Mouse (Mus musculus) neural tube, embryonic 11.5 days (tissue): ENCODE measurements at regions not wholly inside any gene's neighbourhood (a gene's known extent, or its start where the extent isn't known, plus 50 kb on each side); places are given as distances from the start of the nearest gene placed in this dataset.
A peak's percentile ranks its signal among the peaks of the same experiment; 100 is the strongest.
"Not testable (repeated sequence)": the region's sequence is repeated elsewhere in the genome, so short reads cannot be mapped to it uniquely, and the experiment has no call there.

Source experiments
- ATAC-seq: fragments of 200-750 bp; cut with Nextera tagmentation; 2 replicates; pipeline ENCODE4 v1.8.0; 2017; ENCODE audit warnings: moderate number of reproducible peaks, mild to moderate bottlenecking, moderate TSS enrichment, moderate library complexity; ENCODE audit not compliant: insufficient read depth, low FRiP score, low TSS enrichment
- DNase-seq: peaks from one replicate; pipeline ENCODE4 v3.0.0-alpha.2; 2015; ENCODE audit warnings: low spot score
- H3K27ac ChIP-seq: fragments of 300-500 bp; sonication (generic); 2 replicates; pipeline ENCODE4 v1.5.1; 2014; ENCODE audit warnings: low read depth, mild to moderate bottlenecking, low read length
- H3K27me3 ChIP-seq: fragments of 300-500 bp; sonication (generic); 2 replicates; pipeline ENCODE4 v1.6.1; 2014; ENCODE audit warnings: mild to moderate bottlenecking, low read length, mixed read lengths; ENCODE audit not compliant: control insufficient read depth, insufficient read depth
- H3K36me3 ChIP-seq: fragments of 300-500 bp; sonication (generic); 2 replicates; pipeline ENCODE4 v1.6.1; 2014; ENCODE audit warnings: mild to moderate bottlenecking, low read length, moderate library complexity, mixed read lengths; ENCODE audit not compliant: control insufficient read depth, insufficient read depth
- H3K4me1 ChIP-seq: fragments of 300-500 bp; sonication (generic); 2 replicates; pipeline ENCODE4 v1.6.1; 2014; ENCODE audit warnings: low read length, mixed read lengths; ENCODE audit not compliant: control insufficient read depth, insufficient read depth
- H3K4me2 ChIP-seq: fragments of 300-500 bp; sonication (generic); 2 replicates; pipeline ENCODE4 v1.6.1; 2014; ENCODE audit warnings: low read depth, mild to moderate bottlenecking, moderate library complexity
- H3K4me3 ChIP-seq: fragments of 300-500 bp; sonication (generic); 2 replicates; pipeline ENCODE4 v1.5.1; 2014; ENCODE audit warnings: low read depth, low read length
- H3K9ac ChIP-seq: fragments of 300-500 bp; sonication (generic); 2 replicates; pipeline ENCODE4 v1.6.1; 2014; ENCODE audit warnings: mild to moderate bottlenecking, low read length
- H3K9me3 ChIP-seq: fragments of 300-500 bp; sonication (generic); 2 replicates; pipeline ENCODE4 v1.6.1; 2016; ENCODE audit warnings: low read length; ENCODE audit not compliant: control insufficient read depth
- WGBS: fragments of 180-500 bp; shearing (Covaris S2); extraction: QIAGEN DNeasy Blood & Tissue Kit; methylation state at CpG from one replicate; pipeline ENCODE4 v1.1.7; 2014; 5-methylcytosine and 5-hydroxymethylcytosine counted together

GRCm38 (mm10) chr4:22144834-22145233 lies 212.5 kb upstream of the Fbxl4 start:
- not testable (repeated sequence) for DNase-seq, H3K27me3 ChIP-seq, H3K9ac ChIP-seq, H3K4me2 ChIP-seq, H3K9me3 ChIP-seq, ATAC-seq, H3K27ac ChIP-seq, H3K4me3 ChIP-seq, H3K36me3 ChIP-seq, H3K4me1 ChIP-seq
- 86% methylated on average over 1 of the region's 1 CpGs for WGBS

- H3K36me3 ChIP-seq = no peaks in the 10 kb centered on the region
- no peak overlapping the region for H3K9ac ChIP-seq
- H3K9me3 ChIP-seq = no peaks in the 10 kb centered on the region
- H3K4me2 ChIP-seq = no peak overlapping the region
- no peak overlapping the region for H3K4me3 ChIP-seq
- no peak overlapping the region for H3K27ac ChIP-seq
- ATAC-seq = no peak
- H3K4me1 ChIP-seq = no peaks in the 10 kb centered on the region
- WGBS = 78% methylated on average over 6 of the region's 6 CpGs
- H3K27me3 ChIP-seq = no peaks in the 10 kb centered on the region
- DNase-seq = no peak
Measured at GRCm38 (mm10) chr4:22146648-22147409, 210.5 kb upstream of the Fbxl4 start.

- Histone ChIP-seq H3K4me2 (no peak overlapping the region), H3K27me3 (no peaks in the 10 kb centered on the region)
Measured at GRCm38 (mm10) chr4:22151899-22152493, 205.3 kb upstream of the Fbxl4 start.

GRCm38 (mm10) chr4:22152971-22153544 lies 204.3 kb upstream of the Fbxl4 start:
- no peaks in the 10 kb centered on the region for H3K36me3 ChIP-seq
- ATAC-seq (no peak), DNase-seq (no peak)
- WGBS = 31% methylated on average over 7 of the region's 7 CpGs
- no peaks in the 10 kb centered on the region for H3K9me3 ChIP-seq
- no peak overlapping the region for H3K27ac ChIP-seq
- no peaks in the 10 kb centered on the region for H3K27me3 ChIP-seq
- no peak overlapping the region for H3K4me3 ChIP-seq
- H3K9ac ChIP-seq = no peak overlapping the region
- no peak overlapping the region for H3K4me2 ChIP-seq
- H3K4me1 ChIP-seq = peaks cover 3% of the 10 kb centered on the region; the same call in 1 of the 2 replicates

More at GRCm38 (mm10) chr4:22151899-22152493, 205.3 kb upstream of the Fbxl4 start:
- no peak for ATAC-seq
- Histone ChIP-seq H3K9me3 (no peaks in the 10 kb centered on the region), H3K4me3 (no peak overlapping the region), H3K9ac (no peak overlapping the region), H3K36me3 (no peaks in the 10 kb centered on the region), H3K4me1 (peaks cover 3% of the 10 kb centered on the region; the same call in 1 of the 2 replicates), H3K27ac (no peak overlapping the region)
- DNase-seq = no peak
- 14% methylated on average over 10 of the region's 10 CpGs for WGBS

- H3K4me2 ChIP-seq = no peak overlapping the region
- WGBS = 53% methylated on average over 6 of the region's 6 CpGs
- H3K27ac ChIP-seq = no peak overlapping the region
- no peak overlapping the region for H3K9ac ChIP-seq
- no peaks in the 10 kb centered on the region for H3K36me3 ChIP-seq
- H3K4me3 ChIP-seq = no peak overlapping the region
- peaks cover 3% of the 10 kb centered on the region; the same call in 1 of the 2 replicates for H3K4me1 ChIP-seq
- H3K9me3 ChIP-seq = no peaks in the 10 kb centered on the region
- ATAC-seq (no peak), DNase-seq (no peak)
- H3K27me3 ChIP-seq = no peaks in the 10 kb centered on the region
Measured at GRCm38 (mm10) chr4:22153620-22154019, 203.7 kb upstream of the Fbxl4 start.

DNA sequence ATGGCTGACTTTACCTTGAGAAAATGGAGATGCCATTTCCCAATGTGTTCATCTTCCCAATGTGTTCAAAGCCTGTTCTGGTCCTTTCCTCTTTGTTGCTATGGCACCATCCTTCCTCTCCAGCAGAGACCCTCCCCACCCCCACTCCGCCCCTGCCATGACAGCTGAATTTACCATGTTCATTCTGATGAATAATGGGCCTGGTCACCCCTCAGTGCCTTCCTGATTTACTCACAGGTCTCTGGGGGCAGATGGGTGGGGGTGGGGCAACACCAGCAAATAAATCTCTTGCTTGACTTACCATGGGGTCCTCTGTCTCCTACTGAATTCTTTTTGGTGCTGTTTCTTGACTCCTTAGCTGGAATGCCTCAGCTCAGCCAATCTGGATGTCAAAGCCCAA lies 170.9 kb upstream of the Fbxl4 start:
- WGBS = 36% methylated on average over 1 of the region's 1 CpGs
- peak; percentile 81 for ATAC-seq
- no peaks in the 10 kb centered on the region for H3K27me3 ChIP-seq
- no peaks in the 10 kb centered on the region for H3K36me3 ChIP-seq
- no peak overlapping the region for H3K9ac ChIP-seq
- no peak overlapping the region for H3K4me2 ChIP-seq
- DNase-seq = peak; percentile 53
- H3K4me3 ChIP-seq = no peak overlapping the region
- H3K9me3 ChIP-seq = no peaks in the 10 kb centered on the region
- H3K4me1 ChIP-seq = 0 out of 2 replicates have a peak, but pooled peaks cover 2% of the 10 kb centered on the region
- H3K27ac ChIP-seq = no peak overlapping the region

DNA sequence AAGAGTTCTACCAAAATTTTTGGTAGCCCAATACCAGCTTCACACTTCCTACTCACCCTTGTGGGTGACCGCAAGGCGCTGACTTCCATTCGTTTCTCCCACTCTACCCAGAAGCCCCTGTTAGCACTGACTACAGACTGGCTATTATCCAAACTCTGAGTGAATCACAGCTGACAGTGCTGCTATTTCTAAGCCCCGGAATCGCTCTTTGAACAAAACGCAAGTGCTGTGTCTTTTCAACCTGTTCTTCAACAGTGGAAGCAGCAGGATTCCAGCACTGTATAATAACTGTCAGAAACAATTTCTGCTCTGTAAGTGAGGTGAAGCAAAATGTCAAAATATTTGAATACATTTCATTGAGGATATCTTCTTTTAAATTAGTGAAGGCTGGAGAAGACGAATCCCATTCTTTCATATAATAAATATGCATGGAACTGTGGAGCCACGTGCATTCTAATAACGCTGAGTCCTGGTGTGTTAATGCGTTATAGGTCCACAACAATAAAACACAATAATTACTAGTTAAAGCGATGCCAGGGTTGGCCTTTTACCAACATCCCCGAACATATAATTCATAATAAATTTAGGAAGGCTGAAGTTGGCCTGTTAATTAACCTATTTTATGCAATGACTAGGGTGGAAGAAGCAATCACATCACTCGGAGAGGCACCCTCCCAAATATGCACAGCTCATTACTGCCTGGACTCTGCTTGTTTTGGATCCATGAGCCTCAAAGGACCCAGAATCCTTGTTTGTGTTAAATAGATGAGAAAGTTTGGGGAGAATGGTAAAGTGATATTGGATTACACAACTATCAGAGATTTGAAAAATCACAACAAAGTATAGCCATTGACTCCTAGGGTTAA lies 169.0 kb upstream of the Fbxl4 start:
- no peaks in the 10 kb centered on the region for H3K27me3 ChIP-seq
- WGBS = 84% methylated on average over 13 of the region's 13 CpGs
- 0 out of 2 replicates have a peak, but pooled peaks cover 2% of the 10 kb centered on the region for H3K4me1 ChIP-seq
- no peak for DNase-seq
- H3K4me2 ChIP-seq = no peak overlapping the region
- H3K9me3 ChIP-seq = no peaks in the 10 kb centered on the region
- no peak overlapping the region for H3K27ac ChIP-seq
- H3K9ac ChIP-seq = no peak overlapping the region
- no peak for ATAC-seq
- no peaks in the 10 kb centered on the region for H3K36me3 ChIP-seq
- no peak overlapping the region for H3K4me3 ChIP-seq

DNA sequence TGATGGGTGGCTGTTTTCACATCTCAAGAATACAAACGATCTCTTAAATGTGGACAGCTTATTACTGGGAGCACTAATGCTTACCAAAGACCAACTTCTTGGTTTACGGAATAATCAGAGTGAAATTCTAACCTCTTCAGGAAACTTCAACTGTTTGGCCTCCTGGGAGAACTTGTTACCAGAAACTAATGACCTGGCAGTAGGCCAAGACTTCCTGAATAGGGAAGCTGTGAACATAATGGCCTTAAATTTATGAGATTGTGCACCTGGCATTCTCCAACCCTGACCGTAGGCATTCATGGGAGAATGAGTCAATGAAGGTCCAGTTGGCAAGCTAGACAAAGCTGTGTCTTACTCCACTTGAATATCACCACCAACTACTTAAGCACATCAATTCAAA lies 160.8 kb upstream of the Fbxl4 start:
- Histone ChIP-seq H3K4me3 (no peak overlapping the region), H3K27ac (no peak overlapping the region), H3K9me3 (no peaks in the 10 kb centered on the region), H3K9ac (no peak overlapping the region), H3K4me1 (no peaks in the 10 kb centered on the region), H3K27me3 (no peaks in the 10 kb centered on the region), H3K4me2 (no peak overlapping the region), H3K36me3 (no peaks in the 10 kb centered on the region)
- DNase-seq (no peak), ATAC-seq (no peak)
- WGBS = 74% methylated on average over 3 of the region's 3 CpGs
